Mouse (Mus musculus): Measurements from ENCODE around the gene Cmah. TPM values are rescaled to one million over a fixed set of nuclear protein-coding genes. Genes with fewer than 3 reads are reported as not detected.

Cmah gene
- polyA plus RNA-seq, 1 experiment = 0.34 TPM

DNA sequence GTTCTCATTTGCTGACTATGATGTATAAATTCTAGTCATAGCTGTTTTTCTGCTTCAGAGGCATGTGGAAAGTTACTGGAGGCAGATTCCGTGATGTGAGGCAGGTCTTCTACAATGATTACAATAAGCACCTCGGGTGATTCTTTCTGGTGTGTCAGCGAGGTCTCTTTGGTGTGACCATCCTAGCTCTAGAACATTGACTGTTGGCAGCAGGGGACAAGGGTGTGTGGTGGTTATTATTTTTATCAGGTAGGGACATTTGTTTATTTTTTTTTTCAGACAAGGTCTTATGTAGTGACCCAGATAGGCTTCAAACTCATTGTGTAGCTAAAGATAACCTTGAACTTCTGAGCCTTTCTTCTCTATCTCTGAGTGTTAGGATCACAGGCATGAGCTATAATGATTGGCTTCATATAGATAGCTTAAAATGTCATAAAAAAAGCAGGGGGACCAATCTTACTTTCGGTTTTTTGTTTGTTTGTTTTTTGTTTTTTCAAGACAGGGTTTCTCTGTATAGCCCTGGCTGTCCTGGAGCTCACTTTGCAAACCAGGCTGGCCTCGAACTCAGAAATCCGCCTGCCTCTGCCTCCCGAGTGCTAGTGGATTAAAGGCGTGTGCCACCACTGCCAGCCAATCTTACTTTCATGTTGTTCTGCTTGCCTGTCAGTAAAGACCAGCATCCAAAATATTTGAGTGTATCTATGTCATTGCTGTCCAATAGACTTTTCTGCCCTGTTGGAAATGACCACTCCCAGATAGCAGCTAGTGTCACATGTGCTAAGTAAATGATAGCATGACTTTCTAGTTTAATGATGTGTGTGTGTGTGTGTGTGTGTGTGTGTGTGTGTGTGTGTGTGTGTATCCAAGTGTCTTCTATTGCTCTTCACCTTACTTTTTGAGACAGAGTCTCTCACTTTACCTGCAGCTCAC, 15.9 kb upstream of the Cmah start:
- H3K4me2 ChIP-seq (ENCODE audit: low read depth) = no peak overlapping the region
- no peaks in the 10 kb centered on the region for H3K36me3 ChIP-seq (ENCODE audit: control insufficient read depth, insufficient read depth)
- no peak overlapping the region for H3ac ChIP-seq (ENCODE audit: control insufficient read depth, insufficient read length)
- TF ChIP-seq POLR2AphosphoS2 (IDR thresholded peaks at IDR 0.05; ENCODE audit: insufficient read length, low read depth) (no peak), E2F4 (IDR thresholded peaks at IDR 0.05; ENCODE audit: insufficient read depth) (no peak), MYOD1 (IDR thresholded peaks at IDR 0.05; ENCODE audit: control insufficient read depth in 1 of 3, insufficient read length in 2 of 3, low read depth in 2 of 3) (no peak), MAX (IDR thresholded peaks at IDR 0.05; ENCODE audit: low read depth) (no peak), TCF12 (IDR thresholded peaks at IDR 0.05; ENCODE audit: insufficient read depth, poor library complexity, severe bottlenecking) (no peak), POLR2A (IDR thresholded peaks at IDR 0.05; ENCODE audit: insufficient read length, low read depth) (no peak), CEBPB (IDR thresholded peaks at IDR 0.05; ENCODE audit: insufficient read depth, poor library complexity, severe bottlenecking) (no peak), REST (IDR thresholded peaks at IDR 0.05; ENCODE audit: insufficient read depth, insufficient read length) (no peak), SRF (IDR thresholded peaks at IDR 0.05; ENCODE audit: control insufficient read depth, insufficient read length, low read depth) (no peak), TCF3 (IDR thresholded peaks at IDR 0.05; ENCODE audit: insufficient read length, low read depth) (no peak)
- H3K79me2 ChIP-seq (ENCODE audit: control insufficient read depth, insufficient read depth) = no peaks in the 10 kb centered on the region
- H3K4me3 ChIP-seq = no peak overlapping the region
- H3K27me3 ChIP-seq (ENCODE audit: control insufficient read depth, insufficient read depth, insufficient read length) = peaks cover 16% of the 10 kb centered on the region

DNA sequence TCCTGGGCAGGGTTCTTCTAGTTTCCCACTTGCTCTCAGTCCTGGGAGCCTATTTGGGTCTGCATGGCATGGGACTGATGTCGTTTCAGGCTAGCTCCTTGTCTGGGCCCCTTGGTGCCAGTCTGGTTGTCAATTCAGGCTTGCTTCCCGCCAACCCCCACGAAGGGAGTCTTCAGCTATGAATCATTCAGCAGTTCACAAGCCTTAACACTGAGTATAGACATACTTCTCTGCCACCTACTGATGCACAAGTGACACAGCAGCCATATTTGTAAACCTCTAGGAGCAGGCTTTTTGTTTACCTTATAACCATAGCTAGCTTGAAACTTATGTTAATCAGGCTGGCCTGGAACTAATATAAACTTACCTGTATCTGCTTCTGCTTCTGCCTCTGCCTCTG, 10.6 kb upstream of the Cmah start:
- TF ChIP-seq POLR2AphosphoS2 (IDR thresholded peaks at IDR 0.05; ENCODE audit: insufficient read length, low read depth) (no peak), MAX (IDR thresholded peaks at IDR 0.05; ENCODE audit: low read depth) (no peak), USF1 (IDR thresholded peaks at IDR 0.05; ENCODE audit: low read depth) (no peak), E2F4 (IDR thresholded peaks at IDR 0.05; ENCODE audit: insufficient read depth) (no peak), REST (IDR thresholded peaks at IDR 0.05; ENCODE audit: insufficient read depth, insufficient read length) (no peak), MYOG (IDR thresholded peaks at IDR 0.05; ENCODE audit: control insufficient read depth in 1 of 3, insufficient read depth in 1 of 3, insufficient read length in 2 of 3, low read depth in 2 of 3) (no peak), TCF3 (IDR thresholded peaks at IDR 0.05; ENCODE audit: insufficient read length, low read depth) (no peak), POLR2A (IDR thresholded peaks at IDR 0.05; ENCODE audit: insufficient read length, low read depth) (no peak), CEBPB (IDR thresholded peaks at IDR 0.05; ENCODE audit: insufficient read depth, poor library complexity, severe bottlenecking) (no peak), MYOD1 (IDR thresholded peaks at IDR 0.05; ENCODE audit: control insufficient read depth in 1 of 3, insufficient read length in 2 of 3, low read depth in 2 of 3) (no peak), SRF (IDR thresholded peaks at IDR 0.05; ENCODE audit: control insufficient read depth, insufficient read length, low read depth) (no peak), TCF12 (IDR thresholded peaks at IDR 0.05; ENCODE audit: insufficient read depth, poor library complexity, severe bottlenecking) (no peak)
- no peaks in the 10 kb centered on the region for H3K79me2 ChIP-seq (ENCODE audit: control insufficient read depth, insufficient read depth)
- H3K36me3 ChIP-seq (ENCODE audit: control insufficient read depth, insufficient read depth) = no peaks in the 10 kb centered on the region
- peaks cover 24% of the 10 kb centered on the region for H3K27me3 ChIP-seq (ENCODE audit: control insufficient read depth, insufficient read depth, insufficient read length)
- H3ac ChIP-seq (ENCODE audit: control insufficient read depth, insufficient read length) = no peak overlapping the region
- no peak overlapping the region for H3K4me2 ChIP-seq (ENCODE audit: low read depth)
- no peak overlapping the region for H3K4me3 ChIP-seq

DNA sequence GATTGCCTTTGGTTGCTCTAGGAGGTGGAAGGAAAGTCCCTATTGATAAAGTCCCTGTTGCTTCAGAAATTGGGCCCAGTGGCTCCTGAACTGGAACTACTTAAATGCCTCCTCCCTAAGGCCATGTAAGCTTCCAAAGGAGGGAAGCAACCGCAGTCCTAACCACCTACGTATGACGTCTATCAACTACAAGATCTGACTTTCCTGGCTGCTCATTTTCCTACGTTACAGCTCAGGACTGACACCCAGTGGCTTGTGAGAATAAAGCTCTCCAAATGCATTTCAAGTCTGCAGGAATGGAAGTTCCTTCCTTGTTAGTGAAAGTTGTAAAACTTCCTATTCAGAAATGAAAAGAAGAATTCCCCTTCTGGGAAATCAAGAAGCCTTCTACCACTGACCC, 8.6 kb upstream of the Cmah start:
- Histone ChIP-seq H3K27me3 (ENCODE audit: control insufficient read depth, insufficient read depth, insufficient read length) (peaks cover 20% of the 10 kb centered on the region), H3K4me3 (no peak overlapping the region), H3K79me2 (ENCODE audit: control insufficient read depth, insufficient read depth) (no peaks in the 10 kb centered on the region), H3ac (ENCODE audit: control insufficient read depth, insufficient read length) (no peak overlapping the region), H3K36me3 (ENCODE audit: control insufficient read depth, insufficient read depth) (no peaks in the 10 kb centered on the region), H3K4me2 (ENCODE audit: low read depth) (no peak overlapping the region)
- TF ChIP-seq MYOD1 (IDR thresholded peaks at IDR 0.05; ENCODE audit: control insufficient read depth in 1 of 3, insufficient read length in 2 of 3, low read depth in 2 of 3) = no peak
- no peak for TF ChIP-seq REST (IDR thresholded peaks at IDR 0.05; ENCODE audit: insufficient read depth, insufficient read length)
- no peak for TF ChIP-seq E2F4 (IDR thresholded peaks at IDR 0.05; ENCODE audit: insufficient read depth)
- TF ChIP-seq TCF3 (IDR thresholded peaks at IDR 0.05; ENCODE audit: insufficient read length, low read depth) = no peak
- TF ChIP-seq CEBPB (IDR thresholded peaks at IDR 0.05; ENCODE audit: insufficient read depth, poor library complexity, severe bottlenecking) = no peak
- no peak for TF ChIP-seq MAX (IDR thresholded peaks at IDR 0.05; ENCODE audit: low read depth)
- TF ChIP-seq TCF12 (IDR thresholded peaks at IDR 0.05; ENCODE audit: insufficient read depth, poor library complexity, severe bottlenecking) = no peak
- no peak for TF ChIP-seq USF1 (IDR thresholded peaks at IDR 0.05; ENCODE audit: low read depth)
- no peak for TF ChIP-seq SRF (IDR thresholded peaks at IDR 0.05; ENCODE audit: control insufficient read depth, insufficient read length, low read depth)
- TF ChIP-seq MYOG (IDR thresholded peaks at IDR 0.05; ENCODE audit: control insufficient read depth in 1 of 3, insufficient read depth in 1 of 3, insufficient read length in 2 of 3, low read depth in 2 of 3) = no peak

DNA sequence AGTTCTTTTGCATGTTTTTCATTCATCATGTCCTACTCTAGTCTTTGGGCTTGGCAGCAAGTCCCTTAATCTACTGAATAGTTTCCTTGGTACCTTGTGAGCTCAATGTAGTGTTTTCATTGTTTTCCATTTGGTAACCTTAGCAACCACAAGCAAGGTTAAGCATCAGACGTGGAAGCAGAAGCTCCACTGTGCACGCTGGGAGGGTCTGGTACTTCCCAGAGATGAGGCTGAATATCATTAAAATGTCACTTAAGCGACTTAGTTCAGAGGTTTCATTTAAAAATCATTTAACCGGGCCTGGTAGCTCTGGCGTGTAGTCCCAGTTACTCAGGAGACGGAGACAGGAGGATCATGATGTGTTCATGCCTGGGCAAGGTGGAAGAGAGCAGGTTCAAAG, 5.9 kb upstream of the Cmah start:
- TF ChIP-seq REST (IDR thresholded peaks at IDR 0.05; ENCODE audit: insufficient read depth, insufficient read length) (no peak), MYOG (IDR thresholded peaks at IDR 0.05; ENCODE audit: control insufficient read depth in 1 of 3, insufficient read depth in 1 of 3, insufficient read length in 2 of 3, low read depth in 2 of 3) (no peak), CEBPB (IDR thresholded peaks at IDR 0.05; ENCODE audit: insufficient read depth, poor library complexity, severe bottlenecking) (no peak), MYOD1 (IDR thresholded peaks at IDR 0.05; ENCODE audit: control insufficient read depth in 1 of 3, insufficient read length in 2 of 3, low read depth in 2 of 3) (no peak), E2F4 (IDR thresholded peaks at IDR 0.05; ENCODE audit: insufficient read depth) (no peak), USF1 (IDR thresholded peaks at IDR 0.05; ENCODE audit: low read depth) (no peak), TCF3 (IDR thresholded peaks at IDR 0.05; ENCODE audit: insufficient read length, low read depth) (no peak), SRF (IDR thresholded peaks at IDR 0.05; ENCODE audit: control insufficient read depth, insufficient read length, low read depth) (no peak), MAX (IDR thresholded peaks at IDR 0.05; ENCODE audit: low read depth) (no peak), POLR2AphosphoS2 (IDR thresholded peaks at IDR 0.05; ENCODE audit: insufficient read length, low read depth) (no peak), TCF12 (IDR thresholded peaks at IDR 0.05; ENCODE audit: insufficient read depth, poor library complexity, severe bottlenecking) (no peak), POLR2A (IDR thresholded peaks at IDR 0.05; ENCODE audit: insufficient read length, low read depth) (no peak)
- no peak overlapping the region for H3K4me2 ChIP-seq (ENCODE audit: low read depth)
- no peaks in the 10 kb centered on the region for H3K36me3 ChIP-seq (ENCODE audit: control insufficient read depth, insufficient read depth)
- H3K79me2 ChIP-seq (ENCODE audit: control insufficient read depth, insufficient read depth) = no peaks in the 10 kb centered on the region
- H3ac ChIP-seq (ENCODE audit: control insufficient read depth, insufficient read length) = no peak overlapping the region
- no peak overlapping the region for H3K4me3 ChIP-seq
- H3K27me3 ChIP-seq (ENCODE audit: control insufficient read depth, insufficient read depth, insufficient read length) = peaks cover 11% of the 10 kb centered on the region

All from myocyte (in vitro differentiated cells).